Mouse (Mus musculus) liver, embryonic 14.5 days (tissue): ENCODE data around the gene Ss18l1. TPM values are rescaled to one million over a fixed set of nuclear protein-coding genes. Genes with fewer than 3 reads are reported as not detected.

Experiments used
- ATAC-seq: fragments of 200-750 bp; cut with Nextera tagmentation; 2 replicates; pipeline ENCODE4 v1.8.0; 2017; ENCODE audit warnings: moderate number of reproducible peaks, mild to moderate bottlenecking, moderate library complexity; ENCODE audit not compliant: insufficient read depth
- DNase-seq, 3 experiments: peaks; one replicate each; pipeline ENCODE4 v3.0.0-alpha.2; 2012 to 2013; ENCODE audit warnings: low read depth in 3 of 3, low spot score in 3 of 3
- H3K27ac ChIP-seq: fragments of 300-500 bp; sonication (generic); 2 replicates; pipeline ENCODE4 v1.5.1; 2014; ENCODE audit warnings: moderate library complexity, mild to moderate bottlenecking, control low read depth, inconsistent platforms
- H3K27me3 ChIP-seq: fragments of 300-500 bp; sonication (generic); 2 replicates; pipeline ENCODE4 v1.6.1; 2014; ENCODE audit warnings: mild to moderate bottlenecking, low read length, moderate library complexity; ENCODE audit not compliant: control insufficient read depth, insufficient read depth
- H3K36me3 ChIP-seq: fragments of 300-500 bp; sonication (generic); replicated peaks from 2 replicates; pipeline ENCODE4 v1.6.1; 2014; ENCODE audit warnings: low read depth; ENCODE audit not compliant: control insufficient read depth, insufficient read depth
- H3K4me1 ChIP-seq, 2 experiments: fragments of 200-500 bp in 1 of 2; fragments of 300-500 bp in 1 of 2; sonication (generic) in 1 of 2; replicated peaks; 2 replicates each; pipeline ENCODE4 v1.6.1; 2012 to 2014; ENCODE audit warnings: antibody characterized with exemption in 1 of 2, inconsistent platforms in 1 of 2, low read length in 1 of 2; ENCODE audit not compliant: control insufficient read depth in 2 of 2, insufficient read depth in 2 of 2
- H3K4me2 ChIP-seq: fragments of 300-500 bp; sonication (generic); 2 replicates; pipeline ENCODE4 v1.6.1; 2014; ENCODE audit warnings: low read depth, mild to moderate bottlenecking, control low read depth, moderate library complexity
- H3K4me3 ChIP-seq, 2 experiments: fragments of 200-500 bp in 1 of 2; fragments of 300-500 bp in 1 of 2; sonication (generic) in 1 of 2; 2 replicates each; pipeline ENCODE4 v1.5.1; 2012 to 2014; ENCODE audit warnings: low read depth in 2 of 2, low read length in 2 of 2, mild to moderate bottlenecking in 2 of 2, control low read depth in 1 of 2, inconsistent platforms in 1 of 2, moderate library complexity in 1 of 2; ENCODE audit not compliant: insufficient read depth in 1 of 2
- H3K9ac ChIP-seq: fragments of 300-500 bp; sonication (generic); replicated peaks from 2 replicates; pipeline ENCODE4 v1.6.1; 2014; ENCODE audit warnings: mild to moderate bottlenecking, control low read depth, moderate library complexity
- H3K9me3 ChIP-seq: fragments of 300-500 bp; sonication (generic); 2 replicates; pipeline ENCODE4 v1.6.1; 2016; ENCODE audit warnings: low read length, mixed read lengths; ENCODE audit not compliant: control insufficient read depth
- CTCF ChIP-seq: IDR thresholded peaks from 2 replicates; pipeline ENCODE4 v1.5.1; 2016; ENCODE audit warnings: antibody characterized with exemption, low read depth, control low read depth
- EP300 ChIP-seq: IDR thresholded peaks from 2 replicates; pipeline ENCODE4 v1.6.1; 2016; ENCODE audit warnings: antibody characterized with exemption, low read depth
- WGBS: fragments of 180-500 bp; shearing (Covaris S2); extraction: QIAGEN DNeasy Blood & Tissue Kit; methylation state at CpG from one replicate; pipeline ENCODE4 v1.1.7; 2014; ENCODE audit not compliant: insufficient replicate concordance; 5-methylcytosine and 5-hydroxymethylcytosine counted together
- polyA plus RNA-seq, 2 experiments: library from polyadenylated mRNA; depleted of rRNA in 1 of 2; stranded (reverse) in 1 of 2; unstranded in 1 of 2; fragments of >200 nt; fragmentation: Nextera tagmentation in 1 of 2; extraction: Ambion mirVana in 1 of 2; gene quantifications; 2 replicates each; pipeline versions ENCODE4 v1.2.1 to v1.2.3; 2012 to 2014

Ss18l1 gene
- polyA plus RNA-seq, 2 experiments = 0.37 to 1.3 TPM

- no peaks in the 10 kb centered on the region for H3K9me3 ChIP-seq
- H3K4me2 ChIP-seq = no peak overlapping the region
- no peaks in the 10 kb centered on the region for H3K36me3 ChIP-seq
- TF ChIP-seq CTCF (no peak), EP300 (no peak)
- no peak overlapping the region for H3K4me3 ChIP-seq
- H3K9ac ChIP-seq = no peak overlapping the region
- no peak overlapping the region for H3K27ac ChIP-seq
- DNase-seq (no peak), ATAC-seq (no peak)
- H3K27me3 ChIP-seq = peaks cover 4% of the 10 kb centered on the region; the same call in 1 of the 2 replicates
- H3K4me1 ChIP-seq = no peaks in the 10 kb centered on the region
- 71% methylated on average over 9 of the region's 9 CpGs for WGBS
Observed at GRCm38 (mm10) chr2:180018573-180018972, 23.7 kb upstream of the Ss18l1 start.

- ATAC-seq (no peak), DNase-seq (no peak)
- Histone ChIP-seq H3K4me3 (no peak overlapping the region), H3K27me3 (peaks cover 4% of the 10 kb centered on the region; the same call in 1 of the 2 replicates), H3K27ac (no peak overlapping the region), H3K4me1 (peaks cover 0 to 5% of the 10 kb centered on the region in 2 experiments; a peak in 2 of 4 replicates), H3K9ac (no peak overlapping the region), H3K9me3 (no peaks in the 10 kb centered on the region), H3K36me3 (no peaks in the 10 kb centered on the region), H3K4me2 (no peak overlapping the region)
- TF ChIP-seq CTCF (no peak), EP300 (no peak)
- 63% methylated on average over 7 of the region's 7 CpGs for WGBS
Observed at GRCm38 (mm10) chr2:180020091-180020661, 22.1 kb upstream of the Ss18l1 start.

GRCm38 (mm10) chr2:180020919-180021318 lies 21.4 kb upstream of the Ss18l1 start:
- 57% methylated on average over 8 of the region's 8 CpGs for WGBS
- no peak for ATAC-seq
- TF ChIP-seq CTCF = no peak
- TF ChIP-seq EP300 = no peak

GRCm38 (mm10) chr2:180022751-180023150 lies 19.6 kb upstream of the Ss18l1 start:
- Histone ChIP-seq H3K9me3 (no peaks in the 10 kb centered on the region), H3K9ac (no peak overlapping the region), H3K4me3 (no peak overlapping the region), H3K4me1 (peaks cover 13 to 16% of the 10 kb centered on the region in 2 experiments), H3K36me3 (peaks cover under 1% of the 10 kb centered on the region; the same call in 1 of the 2 replicates), H3K4me2 (no peak overlapping the region), H3K27ac (no peak overlapping the region), H3K27me3 (peaks cover 4% of the 10 kb centered on the region; the same call in 1 of the 2 replicates)
- WGBS = 52% methylated on average over 6 of the region's 6 CpGs
- ATAC-seq (no peak), DNase-seq (no peak)
- TF ChIP-seq CTCF = no peak
- no peak for TF ChIP-seq EP300

More at GRCm38 (mm10) chr2:180020919-180021318, 21.4 kb upstream of the Ss18l1 start:
- Histone ChIP-seq H3K27ac (no peak overlapping the region), H3K4me1 (peaks cover 3 to 8% of the 10 kb centered on the region in 2 experiments), H3K9ac (no peak overlapping the region), H3K27me3 (peaks cover 4% of the 10 kb centered on the region; the same call in 1 of the 2 replicates), H3K9me3 (no peaks in the 10 kb centered on the region), H3K4me3 (no peak overlapping the region), H3K36me3 (no peaks in the 10 kb centered on the region), H3K4me2 (no peak overlapping the region)
- DNase-seq = no peak

GRCm38 (mm10) chr2:180024401-180025098 lies 17.8 kb upstream of the Ss18l1 start, which contains the start of gene Lsm14b:
TSS of gene Lsm14b (plus strand) at chr2:180024987.
- Histone ChIP-seq H3K9ac (peak within 1 kb of the TSS; percentile 81), H3K9me3 (no peaks in the 10 kb centered on the region), H3K4me1 (peaks cover 13 to 16% of the 10 kb centered on the region in 2 experiments), H3K4me2 (peak within 1 kb of the TSS; percentile 99), H3K4me3 (peak within 1 kb of the TSS; percentile 80 to 97), H3K27ac (peak within 1 kb of the TSS; percentile 57), H3K27me3 (peaks cover 4% of the 10 kb centered on the region; the same call in 1 of the 2 replicates), H3K36me3 (peaks cover 11% of the 10 kb centered on the region)
- peak; percentile 95 for ATAC-seq
- TF ChIP-seq CTCF = no peak
- no peak for TF ChIP-seq EP300
- 1% methylated on average over 77 of the region's 80 CpGs for WGBS
- DNase-seq = peak; percentile 94 to 97 (median 94)
